Mouse (Mus musculus) lung, embryonic 14.5 days (tissue): Measurements from ENCODE around the gene Cd300lg. TPM values are rescaled to one million over a fixed set of nuclear protein-coding genes. Genes with fewer than 3 reads are reported as not detected.

ENCODE experiments used
- ATAC-seq: fragments of 200-750 bp; cut with Nextera tagmentation; 2 replicates; pipeline ENCODE4 v1.8.0; 2017; ENCODE audit warnings: mild to moderate bottlenecking, moderate TSS enrichment, moderate library complexity; ENCODE audit not compliant: insufficient read depth
- DNase-seq: peaks from one replicate; pipeline ENCODE4 v3.0.0-alpha.2; 2015
- H3K27ac ChIP-seq: fragments of 300-500 bp; sonication (generic); 2 replicates; pipeline ENCODE4 v1.5.1; 2014; ENCODE audit warnings: low read depth, mild to moderate bottlenecking, moderate library complexity
- H3K27me3 ChIP-seq: fragments of 300-500 bp; sonication (generic); 2 replicates; pipeline ENCODE4 v1.6.1; 2014; ENCODE audit warnings: low read length, control low read depth; ENCODE audit not compliant: insufficient read depth
- H3K36me3 ChIP-seq: fragments of 300-500 bp; sonication (generic); 2 replicates; pipeline ENCODE4 v1.6.1; 2014; ENCODE audit warnings: control low read depth; ENCODE audit not compliant: insufficient read depth
- H3K4me1 ChIP-seq: fragments of 300-500 bp; sonication (generic); 2 replicates; pipeline ENCODE4 v1.6.1; 2014; ENCODE audit warnings: antibody characterized with exemption, control low read depth; ENCODE audit not compliant: insufficient read depth
- H3K4me2 ChIP-seq: fragments of 300-500 bp; sonication (generic); 2 replicates; pipeline ENCODE4 v1.6.1; 2014; ENCODE audit warnings: mild to moderate bottlenecking
- H3K4me3 ChIP-seq: fragments of 300-500 bp; sonication (generic); 2 replicates; pipeline ENCODE4 v1.5.1; 2014; ENCODE audit warnings: low read depth, low read length
- H3K9ac ChIP-seq: fragments of 300-500 bp; sonication (generic); 2 replicates; pipeline ENCODE4 v1.6.1; 2014
- H3K9me3 ChIP-seq: fragments of 300-500 bp; sonication (generic); 2 replicates; pipeline ENCODE4 v1.6.1; 2016; ENCODE audit warnings: low read depth, low read length, control low read depth
- CTCF ChIP-seq: IDR thresholded peaks from 2 replicates; pipeline ENCODE4 v1.5.1; 2016; ENCODE audit warnings: antibody characterized with exemption, low read depth
- WGBS: fragments of 180-500 bp; shearing (Covaris S2); extraction: QIAGEN DNeasy Blood & Tissue Kit; methylation state at CpG from one replicate; pipeline ENCODE4 v1.1.7; 2014; 5-methylcytosine and 5-hydroxymethylcytosine counted together
- polyA plus RNA-seq: library from polyadenylated mRNA; unstranded; fragments of >200 nt; fragmentation: Nextera tagmentation; extraction: Ambion mirVana; gene quantifications from 2 replicates; pipeline ENCODE4 v1.2.1, GENCODE M21; 2014

Cd300lg gene
- polyA plus RNA-seq, 1 experiment from 2014 or later = 0.17 TPM

DNA sequence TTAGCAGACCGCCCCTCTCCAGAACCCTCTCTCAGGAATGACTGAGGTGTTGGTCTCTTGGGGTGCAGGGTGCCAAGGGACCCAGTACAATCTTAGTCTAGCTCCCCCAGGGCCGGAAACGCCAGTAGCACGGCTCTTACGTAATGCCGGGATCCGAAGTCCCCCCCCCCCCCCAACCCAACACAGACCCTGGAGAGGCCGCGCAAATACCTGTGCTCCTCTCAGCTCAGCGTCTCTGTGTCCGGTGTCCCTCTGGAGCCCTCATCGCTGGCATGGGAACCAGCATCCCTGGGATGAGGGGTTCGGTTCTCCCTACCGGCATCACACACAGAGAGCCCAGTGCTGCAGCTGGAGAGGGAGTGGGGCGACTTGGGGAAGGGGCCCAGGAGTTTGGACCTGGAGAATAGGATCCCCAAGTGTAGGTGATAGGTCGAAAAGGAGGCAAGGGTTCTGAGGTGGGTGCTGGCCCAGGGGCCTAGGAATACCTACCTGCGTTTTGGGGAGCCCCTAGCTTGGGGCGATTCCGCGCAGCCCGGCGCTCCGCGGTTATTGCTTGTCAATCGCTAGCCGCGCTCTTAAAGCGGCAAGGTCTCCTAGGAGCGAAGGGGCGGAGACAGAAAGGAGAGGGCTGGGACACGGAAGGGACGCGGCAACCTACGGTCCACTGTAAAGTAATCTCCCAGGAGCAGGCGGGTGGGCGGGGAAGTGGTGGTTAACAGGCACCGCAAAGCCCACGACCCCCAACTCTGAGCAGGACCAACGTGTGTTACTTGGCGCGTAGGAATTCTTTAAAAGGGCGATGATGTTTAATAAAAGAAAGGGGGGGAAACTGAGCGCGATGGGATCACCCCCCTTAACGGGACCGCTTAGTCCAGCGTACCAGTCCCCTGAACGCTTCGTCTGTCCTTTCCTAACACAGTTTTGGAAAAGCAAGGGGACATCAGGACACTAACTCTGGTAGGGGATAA lies 46.9 kb downstream of the Cd300lg start, which contains the start of gene Mpp2:
Mpp2 (minus strand) TSS at position 585 of the 968 bp plus-strand sequence.
- peak within 1 kb of the TSS; percentile 56 for H3K9ac ChIP-seq
- H3K4me2 ChIP-seq = peak within 1 kb of the TSS; percentile 95
- no peaks in the 10 kb centered on the region for H3K36me3 ChIP-seq
- DNase-seq (peak; percentile 92), ATAC-seq (peak; percentile 74)
- peak within 1 kb of the TSS; percentile 85 for H3K27ac ChIP-seq
- TF ChIP-seq CTCF = no peak
- WGBS = under 1% methylated on average over 49 of the region's 49 CpGs
- no peaks in the 10 kb centered on the region for H3K27me3 ChIP-seq
- H3K9me3 ChIP-seq = no peaks in the 10 kb centered on the region
- H3K4me1 ChIP-seq = peaks cover 11% of the 10 kb centered on the region; the same call in 1 of the 2 replicates
- peak within 1 kb of the TSS; percentile 68 for H3K4me3 ChIP-seq

DNA sequence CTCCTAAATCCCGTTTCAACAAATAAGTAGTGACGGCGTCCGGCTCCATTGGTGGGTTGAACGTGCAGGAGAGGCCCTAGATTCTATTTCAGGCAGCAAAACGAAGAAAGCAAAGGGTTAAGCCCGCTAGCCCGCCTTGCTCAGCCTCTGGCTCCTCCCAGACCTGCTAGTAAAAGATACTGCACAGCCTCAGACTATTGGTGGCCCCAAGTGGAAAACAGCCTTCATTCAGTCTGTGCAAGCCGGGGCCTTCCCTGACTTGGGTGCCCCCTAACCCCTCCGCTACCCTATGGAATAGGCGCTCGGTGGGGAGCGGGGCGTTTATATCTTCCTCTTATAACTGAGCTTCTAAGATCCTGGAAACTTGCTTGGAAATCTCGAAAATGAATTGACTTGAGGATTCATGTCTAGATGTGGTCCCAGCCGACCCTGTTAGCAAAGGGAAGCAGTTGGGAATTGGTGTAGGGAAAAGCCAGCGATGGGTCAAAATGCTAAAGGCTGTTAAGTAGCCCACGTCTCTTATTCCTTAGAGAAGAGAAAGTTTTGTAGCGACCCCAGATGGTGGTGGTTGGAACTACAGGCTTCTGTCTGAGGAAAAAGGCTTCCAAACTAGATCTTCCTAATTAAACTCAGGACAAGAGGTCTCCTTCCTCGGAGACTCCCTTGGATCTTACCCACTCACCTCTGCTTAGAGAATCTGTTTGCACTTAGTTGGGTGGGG lies 47.9 kb downstream of the Cd300lg start:
- Histone ChIP-seq H3K27me3 (no peaks in the 10 kb centered on the region), H3K4me1 (peaks cover 11% of the 10 kb centered on the region; the same call in 1 of the 2 replicates), H3K9ac (peak overlapping the region; percentile 56), H3K36me3 (no peaks in the 10 kb centered on the region), H3K4me2 (peak overlapping the region; percentile 95), H3K9me3 (no peaks in the 10 kb centered on the region), H3K27ac (peak overlapping the region; percentile 85), H3K4me3 (peak overlapping the region; percentile 68)
- DNase-seq (peak; percentile 92), ATAC-seq (peak; percentile 61)
- TF ChIP-seq CTCF = peak; percentile 65
- WGBS = under 1% methylated on average over 20 of the region's 20 CpGs

DNA sequence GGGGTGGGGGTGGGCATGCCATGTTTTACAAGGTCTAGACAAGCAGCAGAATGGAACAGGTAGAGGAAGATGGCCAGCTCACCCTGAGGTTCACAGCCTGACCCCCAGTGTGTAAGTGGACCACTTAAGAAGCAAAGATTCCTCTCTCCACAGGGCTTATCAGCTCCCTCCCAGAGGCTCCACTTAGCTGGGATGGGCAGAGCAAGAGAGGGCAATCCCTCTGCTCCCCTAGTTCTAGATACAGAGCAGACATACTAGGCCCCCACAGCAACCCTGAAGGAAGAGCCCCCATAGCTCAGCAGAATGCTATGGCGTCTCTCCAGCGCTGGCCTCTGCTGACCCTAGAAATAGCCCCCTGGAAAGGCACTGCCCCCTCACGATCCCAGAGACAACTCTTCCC lies 54.4 kb downstream of the Cd300lg start:
- Histone ChIP-seq H3K4me1 (0 out of 2 replicates have a peak, but pooled peaks cover 6% of the 10 kb centered on the region), H3K9ac (no peak overlapping the region), H3K27ac (no peak overlapping the region), H3K27me3 (peaks cover 3% of the 10 kb centered on the region; the same call in 1 of the 2 replicates), H3K36me3 (no peaks in the 10 kb centered on the region), H3K4me2 (no peak overlapping the region), H3K9me3 (no peaks in the 10 kb centered on the region), H3K4me3 (no peak overlapping the region)
- no peak for ATAC-seq
- no peak for TF ChIP-seq CTCF
- DNase-seq = no peak
- 69% methylated on average over 3 of the region's 3 CpGs for WGBS

GRCm38 (mm10) chr11:102096446-102096845 lies 55.1 kb downstream of the Cd300lg start:
- no peak for TF ChIP-seq CTCF
- H3K36me3 ChIP-seq = no peaks in the 10 kb centered on the region
- DNase-seq (no peak), ATAC-seq (no peak)
- H3K4me3 ChIP-seq = peak overlapping the region; percentile 17
- peak overlapping the region; percentile 56 for H3K4me2 ChIP-seq
- no peaks in the 10 kb centered on the region for H3K9me3 ChIP-seq
- no peak overlapping the region for H3K9ac ChIP-seq
- H3K4me1 ChIP-seq = 0 out of 2 replicates have a peak, but pooled peaks cover 6% of the 10 kb centered on the region
- peaks cover 3% of the 10 kb centered on the region; the same call in 1 of the 2 replicates for H3K27me3 ChIP-seq
- 56% methylated on average over 5 of the region's 5 CpGs for WGBS
- H3K27ac ChIP-seq = no peak overlapping the region

- Histone ChIP-seq H3K4me1 (0 out of 2 replicates have a peak, but pooled peaks cover 6% of the 10 kb centered on the region), H3K9ac (peak overlapping the region; percentile 33; the same call in 1 of the 2 replicates), H3K9me3 (no peaks in the 10 kb centered on the region), H3K4me2 (peak overlapping the region; percentile 56), H3K36me3 (no peaks in the 10 kb centered on the region), H3K27ac (no peak overlapping the region), H3K27me3 (peaks cover 6% of the 10 kb centered on the region; the same call in 1 of the 2 replicates), H3K4me3 (peak overlapping the region; percentile 17)
- peak; percentile 90 for ATAC-seq
- DNase-seq = peak; percentile 83
- WGBS = 2% methylated on average over 18 of the region's 18 CpGs
- TF ChIP-seq CTCF = peak; percentile 73
Observed at GRCm38 (mm10) chr11:102096887-102097391, 55.6 kb downstream of the Cd300lg start.

- H3K4me3 ChIP-seq = no peak within 1 kb of the TSS
- H3K4me1 ChIP-seq = peaks cover 6% of the 10 kb centered on the region; the same call in 1 of the 2 replicates
- TF ChIP-seq CTCF = no peak
- no peaks in the 10 kb centered on the region for H3K36me3 ChIP-seq
- no peak within 1 kb of the TSS for H3K27ac ChIP-seq
- peaks cover 28% of the 10 kb centered on the region for H3K27me3 ChIP-seq
- no peaks in the 10 kb centered on the region for H3K9me3 ChIP-seq
- 75% methylated on average over 4 of the region's 4 CpGs for WGBS
- H3K9ac ChIP-seq = peak within 1 kb of the TSS; percentile 8; the same call in 1 of the 2 replicates
- H3K4me2 ChIP-seq = 0 out of 2 replicates have a peak within 1 kb of the TSS, but pooled peaks have one; percentile 15
- ATAC-seq (no peak), DNase-seq (no peak)
Observed at GRCm38 (mm10) chr11:102101219-102101618, 59.9 kb downstream of the Cd300lg start, which contains the start of gene Ppy. Gene Ppy, minus strand, starts transcription at chr11:102101319.
